Mouse (Mus musculus) urinary bladder, postnatal 0 days (tissue): Measurements from ENCODE around the gene Adamts15. TPM values are rescaled to one million over a fixed set of nuclear protein-coding genes. Genes with fewer than 3 reads are reported as not detected.

Experiments
- polyA plus RNA-seq: library from polyadenylated mRNA; unstranded; fragments of >200 nt; fragmentation: Nextera tagmentation; extraction: Ambion mirVana; gene quantifications from 2 replicates; pipeline ENCODE4 v1.2.1, GENCODE M21; 2015

Gene Adamts15
- polyA plus RNA-seq, result 1.3 and 1.6 TPM in 2 replicates

DNA sequence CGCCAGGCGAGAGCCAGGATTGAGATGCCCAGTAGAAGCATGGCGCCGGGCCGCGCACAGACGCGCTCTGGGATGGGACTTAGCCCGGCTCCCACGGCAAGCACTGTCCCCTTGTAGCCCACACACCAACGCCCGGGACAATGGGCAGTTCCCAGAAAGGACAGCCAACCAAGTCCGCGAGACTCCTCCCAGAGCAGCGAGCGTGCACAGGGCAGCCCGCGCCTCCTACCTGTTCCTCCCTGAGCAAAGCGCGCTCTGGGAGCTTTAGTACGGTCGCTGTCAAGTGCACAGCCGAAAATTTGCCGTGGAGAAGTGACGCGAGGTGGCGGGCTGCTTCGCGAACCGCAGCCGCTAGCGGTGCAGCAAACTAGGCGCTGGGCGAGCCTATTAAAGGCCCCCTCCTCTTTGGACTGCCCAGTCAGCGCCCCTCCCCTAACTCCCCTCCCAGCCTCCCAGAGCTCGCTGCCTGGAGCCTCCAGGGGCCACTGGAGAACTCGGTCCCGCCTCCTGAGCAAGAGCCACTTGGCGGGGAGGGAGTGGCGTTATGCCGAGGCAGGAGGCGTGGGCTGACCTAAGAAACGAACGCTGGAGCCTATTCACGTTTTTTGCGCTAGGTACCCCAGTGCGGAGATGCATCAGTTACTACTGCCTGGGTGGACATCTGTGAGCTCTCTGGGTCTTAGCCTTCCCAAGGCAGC lies at the start of gene Adamts15:
Gene Adamts15, minus strand, starts transcription at position 256 of the 698 bp plus-strand sequence.

DNA sequence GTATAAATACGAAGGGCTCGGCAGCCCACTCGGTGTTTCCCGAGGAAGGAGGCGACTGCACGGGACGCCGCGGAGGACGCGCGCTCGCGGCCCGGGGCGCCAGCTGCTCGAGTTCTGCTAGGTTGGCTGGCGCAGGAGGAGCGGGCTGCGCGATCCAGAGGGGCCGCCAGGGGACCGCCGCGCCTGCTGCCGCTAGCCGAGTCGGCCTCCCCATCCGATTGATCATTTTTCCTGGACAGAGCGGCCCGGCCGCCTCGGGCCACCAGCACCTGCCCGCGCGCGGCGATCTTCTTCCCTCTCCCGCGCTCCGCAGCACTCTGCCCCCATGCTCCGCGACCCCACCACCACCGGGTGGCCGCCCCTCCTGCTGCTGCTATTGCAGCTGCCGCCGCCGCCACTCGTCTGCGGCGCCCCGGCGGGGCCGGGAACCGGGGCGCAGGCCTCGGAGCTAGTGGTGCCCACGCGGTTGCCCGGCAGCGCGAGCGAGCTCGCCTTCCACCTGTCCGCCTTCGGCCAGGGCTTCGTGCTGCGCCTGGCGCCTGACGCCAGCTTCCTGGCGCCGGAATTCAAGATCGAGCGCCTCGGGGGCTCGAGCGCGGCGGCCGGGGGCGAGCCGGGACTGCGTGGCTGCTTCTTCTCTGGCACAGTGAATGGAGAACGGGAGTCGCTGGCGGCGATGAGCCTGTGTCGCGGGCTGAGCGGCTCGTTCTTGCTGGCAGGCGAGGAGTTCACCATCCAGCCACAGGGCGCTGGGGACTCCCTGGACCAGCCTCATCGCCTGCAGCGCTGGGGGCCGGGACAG lies 20.5 kb upstream of the Adamts15 start, which contains the start of gene Adamts8:
Gene Adamts8, plus strand, starts transcription at position 51 of the 802 bp plus-strand sequence.

Other genes starting within 250 kb of the Adamts15 start
- 4.0 and 4.2 TPM in 2 replicates for gene Adamts8, start 20.1 kb upstream of the Adamts15 start, polyA plus RNA-seq
- 5.3 and 5.4 TPM in 2 replicates for gene Zbtb44, start 108.2 kb upstream of the Adamts15 start, polyA plus RNA-seq
- 23.5 and 25.2 TPM in 2 replicates for gene St14, start 209.4 kb upstream of the Adamts15 start, polyA plus RNA-seq